Mouse (Mus musculus) liver, postnatal 0 days (tissue): ENCODE measurements around the gene Spats2l.

ENCODE experiments used
- CTCF ChIP-seq: sonication (generic); IDR thresholded peaks from 2 replicates; pipeline ENCODE4 v1.5.1; 2016; ENCODE audit warnings: antibody characterized with exemption, low read depth
- EP300 ChIP-seq: IDR thresholded peaks from 2 replicates; pipeline ENCODE4 v1.6.1; 2016; ENCODE audit warnings: antibody characterized with exemption, low read depth, mild to moderate bottlenecking

GRCm38 (mm10) chr1:57953586-57954375 is 179.8 kb downstream of the Spats2l start:
- no peak for TF ChIP-seq CTCF
- no peak for TF ChIP-seq EP300
